Mouse (Mus musculus) ES-E14 (cell line): ENCODE data around the gene Slx4ip.

Experiments used
- CHD2 ChIP-seq: IDR thresholded peaks from 2 replicates; pipeline ENCODE4 v1.6.1; 2014; ENCODE audit warnings: mild to moderate bottlenecking, low read depth, low read length, inconsistent platforms
- HCFC1 ChIP-seq: IDR thresholded peaks from 2 replicates; pipeline ENCODE4 v1.6.1; 2012; ENCODE audit warnings: low read length, inconsistent platforms, borderline replicate concordance; ENCODE audit not compliant: insufficient read depth
- MAFK ChIP-seq: IDR thresholded peaks from 2 replicates; pipeline ENCODE4 v1.6.1; 2014; ENCODE audit warnings: mild to moderate bottlenecking, low read depth, low read length, inconsistent platforms; ENCODE audit not compliant: insufficient read depth
- ZC3H11A ChIP-seq: IDR thresholded peaks from 2 replicates; pipeline ENCODE4 v1.6.1; 2012; ENCODE audit warnings: low read depth, mild to moderate bottlenecking, inconsistent platforms, low read length, borderline replicate concordance
- ZNF384 ChIP-seq: IDR thresholded peaks from 2 replicates; pipeline ENCODE4 v1.6.1; 2012; ENCODE audit warnings: low read depth, low read length, inconsistent platforms

DNA sequence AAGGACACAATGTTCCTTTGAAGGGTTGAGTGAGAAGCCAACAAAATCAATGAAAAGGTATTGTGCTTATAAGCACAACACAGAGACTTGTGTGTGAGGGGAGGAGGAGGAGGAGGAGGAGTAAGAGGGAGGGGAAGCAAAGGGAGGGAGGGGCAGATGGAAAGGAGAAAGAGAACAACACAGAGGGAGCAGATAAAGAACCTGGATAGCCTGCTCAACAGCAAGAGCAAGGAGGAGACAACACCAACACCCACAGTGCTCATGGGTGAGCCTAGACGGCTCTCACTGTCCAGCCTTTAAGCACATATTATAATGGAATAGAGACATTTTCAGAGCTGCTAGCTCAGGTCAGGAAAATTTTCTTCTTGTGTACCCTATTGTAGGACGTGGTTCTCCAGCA is 18.3 kb downstream of the Slx4ip start:
- no peak for TF ChIP-seq MAFK
- no peak for TF ChIP-seq ZNF384
- no peak for TF ChIP-seq ZC3H11A
- TF ChIP-seq HCFC1, result no peak
- TF ChIP-seq CHD2, result no peak
